Mouse (Mus musculus): Measurements from ENCODE around the gene Slc16a13. TPM values are rescaled to one million over a fixed set of nuclear protein-coding genes. Genes with fewer than 3 reads are reported as not detected.

The Slc16a13 gene
- polyA plus RNA-seq, 1 experiment from 2014 or later, result 4.5 TPM

GRCm38 (mm10) chr11:70238591-70239440 lies 18.0 kb upstream of the Slc16a13 start:
- DNase-seq (ENCODE audit: low spot score), result peak; percentile 61
- TF ChIP-seq CTCF (IDR thresholded peaks at IDR 0.05) (no peak), EP300 (IDR thresholded peaks at IDR 0.05) (no peak)
- Histone ChIP-seq H3K4me1 (ENCODE audit: insufficient read depth, low read depth, low read length) (peaks cover 16% of the 10 kb centered on the region), H3K27me3 (replicated peaks; ENCODE audit: insufficient read depth, low read length) (no peaks in the 10 kb centered on the region), H3K9ac (replicated peaks; ENCODE audit: low read depth) (peak overlapping the region; percentile 84), H3K4me3 (ENCODE audit: low read depth, low read length) (peak overlapping the region; percentile 72), H3K36me3 (ENCODE audit: insufficient read depth, low read length) (no peaks in the 10 kb centered on the region), H3K4me2 (replicated peaks; ENCODE audit: low read depth, low read length) (peak overlapping the region; percentile 69), H3K9me3 (ENCODE audit: low read length) (no peaks in the 10 kb centered on the region), H3K27ac (ENCODE audit: low read length) (peak overlapping the region; percentile 95)
- 8% methylated on average over 23 of the region's 23 CpGs for WGBS
- ATAC-seq, result no peak

GRCm38 (mm10) chr11:70237457-70238167 lies 16.7 kb upstream of the Slc16a13 start, which contains the start of gene 0610010K14Rik:
Gene 0610010K14Rik, minus strand, starts transcription at chr11:70237914.
- H3K36me3 ChIP-seq (ENCODE audit: insufficient read depth, low read length), result no peaks in the 10 kb centered on the region
- H3K9ac ChIP-seq (replicated peaks; ENCODE audit: low read depth), result peak within 1 kb of the TSS; percentile 84
- H3K9me3 ChIP-seq (ENCODE audit: low read length), result no peaks in the 10 kb centered on the region
- peak within 1 kb of the TSS; percentile 69 for H3K4me2 ChIP-seq (replicated peaks; ENCODE audit: low read depth, low read length)
- peaks cover 16% of the 10 kb centered on the region for H3K4me1 ChIP-seq (ENCODE audit: insufficient read depth, low read depth, low read length)
- DNase-seq (ENCODE audit: low spot score), result peak; percentile 98
- TF ChIP-seq CTCF (IDR thresholded peaks at IDR 0.05) (peak; percentile 79), EP300 (IDR thresholded peaks at IDR 0.05) (no peak)
- peak; percentile 95 for ATAC-seq
- H3K27ac ChIP-seq (ENCODE audit: low read length), result peak within 1 kb of the TSS; percentile 95
- peak within 1 kb of the TSS; percentile 72 for H3K4me3 ChIP-seq (ENCODE audit: low read depth, low read length)
- H3K27me3 ChIP-seq (replicated peaks; ENCODE audit: insufficient read depth, low read length), result no peaks in the 10 kb centered on the region
- WGBS, result under 1% methylated on average over 58 of the region's 70 CpGs

- peaks cover 16% of the 10 kb centered on the region for H3K4me1 ChIP-seq (ENCODE audit: insufficient read depth, low read depth, low read length)
- ATAC-seq, result no peak
- 13% methylated on average over 7 of the region's 7 CpGs for whole genome bisulfite sequencing
These were observed 15.9 kb upstream of the Slc16a13 start for GRCm38 (mm10) chr11:70236717-70237116.

GRCm38 (mm10) chr11:70235254-70235900 lies 14.5 kb upstream of the Slc16a13 start:
- Histone ChIP-seq H3K4me3 (ENCODE audit: low read depth, low read length) (no peak overlapping the region), H3K4me2 (replicated peaks; ENCODE audit: low read depth, low read length) (no peak overlapping the region), H3K9ac (replicated peaks; ENCODE audit: low read depth) (no peak overlapping the region), H3K36me3 (ENCODE audit: insufficient read depth, low read length) (no peaks in the 10 kb centered on the region), H3K27ac (ENCODE audit: low read length) (no peak overlapping the region), H3K9me3 (ENCODE audit: low read length) (no peaks in the 10 kb centered on the region), H3K4me1 (ENCODE audit: insufficient read depth, low read depth, low read length) (peaks cover 14% of the 10 kb centered on the region), H3K27me3 (replicated peaks; ENCODE audit: insufficient read depth, low read length) (no peaks in the 10 kb centered on the region)
- WGBS, result 89% methylated on average over 12 of the region's 12 CpGs
- DNase-seq (ENCODE audit: low spot score), result no peak
- TF ChIP-seq CTCF (IDR thresholded peaks at IDR 0.05) (no peak), EP300 (IDR thresholded peaks at IDR 0.05) (no peak)
- no peak for ATAC-seq

More at GRCm38 (mm10) chr11:70236717-70237116, 15.9 kb upstream of the Slc16a13 start:
- Histone ChIP-seq H3K4me3 (ENCODE audit: low read depth, low read length) (peak overlapping the region; percentile 72; the same call in 1 of the 2 replicates), H3K36me3 (ENCODE audit: insufficient read depth, low read length) (no peaks in the 10 kb centered on the region), H3K4me2 (replicated peaks; ENCODE audit: low read depth, low read length) (peak overlapping the region; percentile 69), H3K27me3 (replicated peaks; ENCODE audit: insufficient read depth, low read length) (no peaks in the 10 kb centered on the region), H3K9ac (replicated peaks; ENCODE audit: low read depth) (peak overlapping the region; percentile 53; the same call in 1 of the 2 replicates), H3K27ac (ENCODE audit: low read length) (peak overlapping the region; percentile 95), H3K9me3 (ENCODE audit: low read length) (no peaks in the 10 kb centered on the region)
- peak; percentile 43 for DNase-seq (ENCODE audit: low spot score)
- TF ChIP-seq CTCF (IDR thresholded peaks at IDR 0.05) (no peak), EP300 (IDR thresholded peaks at IDR 0.05) (no peak)

- WGBS, result 78% methylated on average over 8 of the region's 8 CpGs
- peak overlapping the region; percentile 51; the same call in 1 of the 2 replicates for H3K27ac ChIP-seq (ENCODE audit: low read length)
- no peak for ATAC-seq
- peaks cover 12% of the 10 kb centered on the region for H3K4me1 ChIP-seq (ENCODE audit: insufficient read depth, low read depth, low read length)
- no peaks in the 10 kb centered on the region for H3K9me3 ChIP-seq (ENCODE audit: low read length)
- H3K9ac ChIP-seq (replicated peaks; ENCODE audit: low read depth), result no peak overlapping the region
- no peak for DNase-seq (ENCODE audit: low spot score)
- H3K36me3 ChIP-seq (ENCODE audit: insufficient read depth, low read length), result no peaks in the 10 kb centered on the region
- H3K4me2 ChIP-seq (replicated peaks; ENCODE audit: low read depth, low read length), result peak overlapping the region; percentile 57; the same call in 1 of the 2 replicates
- no peak overlapping the region for H3K4me3 ChIP-seq (ENCODE audit: low read depth, low read length)
- peaks cover 7% of the 10 kb centered on the region; the same call in 1 of the 2 replicates for H3K27me3 ChIP-seq (replicated peaks; ENCODE audit: insufficient read depth, low read length)
- no peak for TF ChIP-seq CTCF (IDR thresholded peaks at IDR 0.05)
- no peak for TF ChIP-seq EP300 (IDR thresholded peaks at IDR 0.05)
These were observed 13.6 kb upstream of the Slc16a13 start for GRCm38 (mm10) chr11:70234497-70234896.

Measured in lung, postnatal 0 days (tissue).